Mouse (Mus musculus) cerebellum, adult 11-12 months (tissue): ENCODE data around the gene Mea1.
A peak's percentile ranks its signal among the peaks of the same experiment; 100 is the strongest.

Experiments used
- DNase-seq: peaks from one replicate; pipeline ENCODE4 v3.0.0; 2022

Gene Mea1

DNA sequence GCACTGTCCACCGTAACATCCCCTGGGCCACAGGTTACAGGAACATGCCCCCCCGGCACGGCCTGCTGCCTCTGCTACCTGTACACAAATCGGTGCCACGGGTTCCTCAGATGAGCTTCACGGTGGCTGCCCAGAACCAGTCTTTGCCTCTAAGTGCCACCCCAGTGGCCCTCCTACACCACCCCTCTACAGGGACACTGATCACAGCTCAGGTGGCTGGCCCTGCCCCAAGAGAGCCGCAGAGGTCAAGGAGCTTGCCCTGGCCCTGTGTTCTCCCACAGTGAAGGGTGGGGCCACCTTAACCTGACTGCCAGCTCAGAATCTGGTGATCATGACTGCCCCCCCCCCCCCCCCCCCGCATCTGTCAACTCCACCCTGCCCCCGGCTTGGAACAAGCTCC lies at the start of gene Mea1:
Gene Mea1, plus strand, starts transcription at position 378 of the 400 bp plus-strand sequence.
- peak; percentile 64 for DNase-seq

DNA sequence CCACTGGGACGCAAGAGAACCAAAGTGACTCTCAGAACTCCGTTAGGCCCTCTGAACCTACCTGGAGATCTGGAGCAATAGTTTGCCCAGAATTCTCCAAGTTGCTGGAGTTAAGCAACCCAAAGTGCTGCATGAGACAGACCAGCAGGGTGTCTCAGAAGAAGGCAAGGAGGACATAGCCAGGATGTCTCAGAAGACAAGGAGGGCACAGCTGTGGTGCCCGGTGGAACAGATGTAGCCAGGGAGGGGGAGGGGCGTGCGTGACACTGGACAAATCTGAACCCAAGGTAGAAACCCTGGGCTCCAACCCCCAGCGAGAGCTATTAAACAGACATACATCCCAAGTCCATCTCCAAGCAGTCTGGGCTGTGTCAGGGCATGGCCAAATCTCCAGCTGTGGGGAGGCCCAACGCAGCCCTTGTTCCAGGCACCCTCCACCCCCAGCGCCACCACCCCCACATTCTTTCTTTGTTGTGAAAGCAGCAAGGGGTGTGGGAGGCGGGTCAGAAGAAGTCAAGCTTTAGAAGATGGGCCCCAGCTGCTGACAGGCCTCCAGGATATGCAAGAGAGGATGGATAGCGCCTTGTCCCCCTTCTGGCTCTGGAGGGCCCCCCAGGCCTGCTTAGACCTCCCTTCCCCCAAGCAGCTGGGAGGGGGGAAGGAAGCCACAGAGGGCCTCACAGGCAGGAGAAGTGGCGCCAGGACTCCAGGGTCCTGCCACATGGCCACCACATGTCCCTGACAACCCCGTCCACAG lies 48.7 kb upstream of the Mea1 start:
- DNase-seq, result peak; percentile 48

DNA sequence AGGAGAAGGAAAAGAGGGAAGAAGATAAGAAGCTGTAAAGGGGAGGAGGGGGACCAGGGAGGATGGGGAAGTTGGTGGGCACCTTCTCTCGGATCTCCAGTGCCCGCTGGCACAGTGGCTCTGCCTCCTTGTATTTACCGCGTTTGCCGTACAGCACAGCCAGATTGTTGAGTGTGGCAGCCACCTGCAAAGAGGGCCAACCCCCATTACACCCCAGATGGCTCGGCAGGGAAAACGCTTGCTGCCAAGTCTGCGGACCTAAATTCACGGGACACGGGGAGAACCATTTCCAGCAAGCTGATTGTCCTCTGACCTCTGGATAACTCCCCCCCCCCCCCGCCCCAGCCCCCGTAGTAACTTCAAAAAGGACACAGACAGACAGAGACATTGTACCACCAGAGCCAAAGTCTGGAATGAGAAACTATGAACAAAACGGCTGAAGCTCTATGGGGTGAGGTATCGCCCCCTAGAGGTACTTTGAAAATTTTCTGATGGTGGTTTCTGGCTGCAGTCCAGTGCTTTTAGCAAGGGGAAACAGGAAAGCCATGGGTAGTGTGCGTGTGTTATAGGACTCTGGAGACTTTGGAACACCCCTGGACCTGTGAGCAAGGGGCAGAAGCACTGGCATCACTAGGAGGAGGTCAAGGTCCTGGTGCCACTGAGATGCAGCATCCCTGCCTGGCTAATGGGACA lies 41.6 kb upstream of the Mea1 start:
- peak; percentile 76 for DNase-seq

DNA sequence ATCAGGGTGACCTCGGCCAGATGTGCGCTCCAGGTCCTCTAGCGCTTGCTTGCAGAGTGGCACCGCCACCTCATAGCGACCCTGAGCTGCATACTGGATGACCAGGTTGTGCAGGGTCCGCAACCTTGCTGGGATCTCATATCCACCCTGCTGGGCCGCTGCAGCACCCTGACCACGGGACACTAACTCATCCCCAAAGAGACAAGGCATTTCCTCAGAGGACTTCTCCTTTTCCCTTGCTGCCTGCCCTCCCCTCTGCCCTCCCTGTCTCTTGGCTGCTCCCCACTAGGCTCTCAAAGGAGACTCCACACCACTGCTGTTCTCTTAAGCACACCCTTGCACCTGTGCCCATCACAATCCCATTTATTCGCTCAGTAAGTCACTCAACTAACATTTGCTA lies 38.7 kb upstream of the Mea1 start:
- no peak for DNase-seq

DNA sequence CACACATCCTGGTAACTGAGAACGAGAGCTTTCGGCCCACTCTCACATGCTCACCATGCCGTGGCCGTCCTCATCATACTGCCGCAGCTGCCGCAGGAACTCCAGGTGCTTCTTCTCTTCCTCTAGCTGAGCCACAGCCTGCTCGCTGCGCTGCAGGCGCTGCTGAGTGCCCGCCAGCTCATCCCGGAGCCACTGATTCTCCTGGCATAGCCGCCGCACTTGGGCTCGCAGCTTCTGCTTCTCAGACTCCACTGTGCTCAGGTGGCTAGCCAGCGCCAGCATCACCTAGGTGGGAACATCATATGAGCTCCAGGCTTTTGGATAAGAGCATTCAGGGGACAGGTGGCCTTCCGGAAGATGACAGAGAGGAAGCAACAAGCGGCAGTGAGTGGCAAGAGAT lies 36.5 kb upstream of the Mea1 start:
- peak; percentile 52 for DNase-seq

DNA sequence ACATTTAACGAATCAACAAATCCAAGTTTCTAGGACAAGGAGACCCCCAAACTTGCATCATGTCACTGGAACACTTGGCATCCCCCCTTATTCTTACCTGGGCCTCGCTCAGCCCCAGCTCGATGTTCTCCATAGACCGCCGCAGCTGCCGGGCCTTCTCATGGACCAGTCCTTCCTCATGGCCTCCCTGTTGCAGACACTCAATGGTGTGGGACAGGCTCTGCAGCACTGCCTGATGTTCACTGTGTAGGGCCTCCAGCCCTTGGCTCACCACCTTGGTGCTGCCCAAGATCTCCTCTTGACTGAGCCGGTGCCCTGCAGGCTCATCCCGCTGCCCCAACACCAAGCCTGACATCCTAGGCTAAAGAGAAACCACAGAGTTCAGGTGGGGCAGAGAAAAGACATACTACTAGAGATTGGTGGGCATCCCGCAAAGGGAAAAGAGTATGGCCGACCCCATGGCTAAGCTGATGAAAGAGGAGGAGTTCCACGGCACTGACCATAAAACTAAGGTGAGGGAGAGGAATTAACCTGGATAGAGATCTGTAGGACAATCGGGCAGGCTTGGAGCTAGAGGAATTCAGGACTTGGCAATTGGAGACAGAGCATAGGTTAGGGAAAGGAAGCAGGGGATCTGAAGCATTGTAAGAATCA lies 34.3 kb upstream of the Mea1 start:
- DNase-seq, result peak; percentile 54

DNA sequence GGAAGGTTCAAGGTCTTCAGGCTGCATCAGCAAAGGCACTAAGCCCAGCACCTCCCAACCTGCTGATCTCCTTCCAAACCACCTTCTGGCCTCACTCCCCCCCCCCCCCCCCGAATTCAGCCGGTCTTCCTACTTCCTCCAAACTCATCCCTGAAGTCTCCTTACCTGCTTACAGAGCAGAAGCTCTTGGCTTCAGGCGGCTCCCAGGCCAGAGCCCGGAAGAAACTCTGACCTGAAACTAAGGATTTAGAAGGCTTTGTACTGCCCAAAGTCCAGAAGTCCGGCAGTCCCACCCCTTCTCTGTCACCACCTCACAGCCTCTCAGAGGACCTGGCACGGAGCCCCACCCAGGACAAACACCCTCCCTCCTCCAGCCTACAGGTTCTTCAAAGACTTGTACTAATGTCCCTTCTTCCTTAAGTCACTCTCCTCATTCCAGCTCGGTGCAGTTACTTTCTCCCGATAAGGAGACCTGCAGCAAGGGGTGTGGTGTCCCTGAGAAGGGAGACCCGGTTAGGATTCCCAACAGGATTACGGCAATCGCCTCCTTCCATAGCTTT lies 33.6 kb upstream of the Mea1 start:
- peak; percentile 77 for DNase-seq

DNA sequence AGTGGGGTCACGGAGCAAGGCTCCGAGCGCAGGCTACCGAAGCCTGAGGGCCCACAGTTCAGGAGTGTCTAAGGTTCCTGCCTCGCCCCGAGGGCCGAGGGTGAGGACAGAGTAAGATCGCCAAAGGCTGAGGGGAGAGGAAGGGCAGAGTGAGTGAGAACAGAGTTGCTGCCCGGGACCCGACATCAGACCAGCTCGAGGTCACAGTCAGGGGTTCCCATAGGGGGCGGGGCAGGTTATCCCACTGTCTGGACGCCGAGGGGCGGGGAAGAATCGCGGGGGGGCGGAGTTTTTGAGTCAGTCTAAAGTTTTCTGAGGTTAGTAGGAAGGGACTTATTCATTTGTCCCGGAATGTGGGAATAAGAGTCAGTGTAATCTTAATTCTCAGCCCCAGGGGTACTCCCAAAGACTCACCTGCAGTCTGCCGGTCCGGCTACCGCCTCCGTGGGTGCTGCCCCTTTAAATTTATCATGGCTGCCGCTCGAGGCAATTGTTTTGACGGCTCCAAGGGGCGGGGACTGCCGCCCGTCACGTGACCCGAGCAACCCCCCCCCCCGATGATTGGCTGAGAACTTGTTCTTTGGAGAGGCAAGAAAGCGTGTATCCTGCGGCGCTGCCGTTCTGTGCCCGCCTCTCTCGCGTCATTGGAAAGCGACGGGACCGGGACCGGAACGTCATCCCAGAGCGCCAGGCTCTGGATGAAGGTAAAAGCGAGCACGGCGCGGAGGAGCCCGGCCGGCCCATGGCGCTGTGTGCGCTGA lies 32.9 kb upstream of the Mea1 start, which contains the start of the genes Klc4 and Mrpl2:
Gene Klc4, minus strand, starts transcription at position 462 of the 761 bp plus-strand sequence.
Gene Mrpl2, plus strand, starts transcription at position 669 of the 761 bp plus-strand sequence.
- peak; percentile 98 for DNase-seq

DNA sequence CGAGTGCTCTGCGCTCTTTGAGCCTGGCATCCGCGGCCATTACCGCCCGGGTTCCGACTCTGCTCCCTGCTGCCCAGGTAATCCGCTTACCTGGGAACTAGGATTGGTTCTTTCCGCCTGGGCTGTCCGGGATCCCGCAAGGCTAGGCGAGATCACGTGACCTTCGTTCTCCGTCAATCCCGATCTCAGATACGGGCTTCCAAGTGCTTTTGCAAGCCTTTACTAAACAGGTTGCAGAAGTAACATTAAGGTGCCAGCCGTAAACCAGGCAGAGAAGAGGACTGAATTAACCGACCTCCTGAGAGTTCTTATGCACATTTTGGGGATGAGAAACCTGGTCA lies 32.3 kb upstream of the Mea1 start:
- no peak for DNase-seq

DNA sequence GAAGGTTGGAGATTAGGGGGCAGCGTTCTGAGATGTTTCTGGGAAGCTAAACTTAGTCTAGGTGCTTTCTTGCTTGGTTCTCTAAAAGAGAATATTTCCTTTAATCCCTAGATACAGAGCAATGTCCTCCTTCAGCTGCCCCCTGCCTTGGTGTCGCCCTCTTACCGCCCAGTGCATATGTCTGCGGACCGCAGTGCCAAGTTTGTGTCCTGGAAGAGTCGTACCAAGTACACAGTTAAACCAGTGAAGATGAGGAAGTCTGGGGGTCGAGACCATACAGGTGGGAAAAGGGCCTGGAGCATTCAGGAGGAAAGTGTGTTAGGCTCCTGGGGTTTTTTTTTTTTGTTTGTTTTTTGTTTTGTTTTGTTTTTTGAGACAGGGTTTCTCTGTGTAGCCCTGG lies 31.3 kb upstream of the Mea1 start:
- DNase-seq, result peak; percentile 45

DNA sequence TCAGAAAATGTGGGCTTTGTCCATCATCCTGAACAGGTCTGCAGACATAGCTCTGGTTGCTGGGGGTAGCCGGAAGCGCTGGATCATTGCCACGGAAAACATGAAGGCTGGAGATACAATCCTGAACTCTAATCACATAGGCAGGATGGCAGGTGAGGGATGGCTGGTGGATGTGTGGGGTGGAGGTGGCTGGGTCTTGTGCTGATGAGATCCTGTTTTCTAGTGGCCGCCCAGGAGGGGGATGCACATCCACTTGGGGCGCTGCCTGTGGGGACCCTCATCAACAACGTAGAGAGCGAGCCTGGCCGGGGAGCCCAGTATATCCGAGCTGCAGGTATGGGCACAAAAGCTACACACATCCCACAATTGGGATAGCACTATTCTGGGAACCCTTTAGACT lies 30.2 kb upstream of the Mea1 start:
- DNase-seq, result peak; percentile 58

DNA sequence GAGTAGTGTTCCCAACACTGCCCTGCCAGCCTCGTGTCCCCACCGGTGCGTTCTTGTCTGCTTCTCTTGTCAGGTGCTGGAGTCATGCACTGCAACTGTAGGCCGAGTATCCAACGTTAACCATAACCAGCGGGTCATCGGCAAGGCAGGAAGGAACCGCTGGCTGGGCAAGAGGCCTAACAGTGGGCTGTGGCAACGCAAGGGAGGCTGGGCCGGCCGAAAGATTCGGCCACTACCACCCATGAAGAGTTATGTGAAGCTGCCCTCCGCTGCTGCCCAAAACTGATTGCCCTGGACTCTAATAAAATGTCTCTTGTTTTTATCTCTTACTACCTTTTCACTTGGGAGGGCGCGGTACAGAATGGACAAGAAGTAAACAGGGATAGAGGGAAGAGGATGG lies 28.8 kb upstream of the Mea1 start:
- DNase-seq, result peak; percentile 50

DNA sequence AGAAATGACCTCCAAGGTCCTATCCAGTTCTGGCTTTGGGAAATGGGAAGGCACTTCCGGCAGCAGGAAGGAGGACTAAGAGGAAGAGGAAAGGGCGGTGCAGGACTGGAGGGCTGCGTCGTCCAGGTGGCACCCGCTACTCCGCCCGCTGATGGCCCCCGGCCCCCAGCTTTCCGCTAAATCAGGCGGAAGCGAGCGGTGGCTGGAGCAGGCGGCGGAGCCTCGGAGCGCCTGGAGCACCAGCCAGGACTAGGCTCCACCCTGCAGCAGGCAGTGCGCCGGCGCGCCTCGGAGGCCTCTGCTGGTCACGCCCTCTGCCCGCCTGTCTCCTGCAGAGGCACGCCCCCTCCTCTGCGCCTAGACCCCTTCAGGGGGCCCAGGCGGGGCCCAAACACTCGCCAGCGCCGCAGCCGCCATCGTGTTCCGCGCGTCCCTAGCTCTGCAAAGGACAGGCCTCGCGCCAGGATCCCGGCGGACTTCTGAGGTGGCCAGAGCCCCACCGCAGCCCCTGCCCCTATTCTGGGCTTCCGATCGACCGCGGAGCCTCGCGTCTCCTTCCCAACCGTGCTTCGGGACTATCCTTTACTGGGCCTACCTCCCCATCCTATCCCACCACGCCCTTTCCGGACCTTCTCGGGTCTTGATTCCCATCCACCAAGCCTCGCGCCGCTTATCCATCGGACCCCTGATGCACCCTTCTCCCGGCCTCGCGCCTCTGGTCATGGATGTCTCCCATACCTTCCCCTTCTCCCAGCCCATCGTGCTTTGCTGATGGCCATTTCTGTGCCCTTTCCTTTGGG lies 28.2 kb upstream of the Mea1 start, which contains the start of gene Cul7:
Gene Cul7, plus strand, starts transcription at position 106 of the 800 bp plus-strand sequence.
- peak; percentile 93 for DNase-seq

DNA sequence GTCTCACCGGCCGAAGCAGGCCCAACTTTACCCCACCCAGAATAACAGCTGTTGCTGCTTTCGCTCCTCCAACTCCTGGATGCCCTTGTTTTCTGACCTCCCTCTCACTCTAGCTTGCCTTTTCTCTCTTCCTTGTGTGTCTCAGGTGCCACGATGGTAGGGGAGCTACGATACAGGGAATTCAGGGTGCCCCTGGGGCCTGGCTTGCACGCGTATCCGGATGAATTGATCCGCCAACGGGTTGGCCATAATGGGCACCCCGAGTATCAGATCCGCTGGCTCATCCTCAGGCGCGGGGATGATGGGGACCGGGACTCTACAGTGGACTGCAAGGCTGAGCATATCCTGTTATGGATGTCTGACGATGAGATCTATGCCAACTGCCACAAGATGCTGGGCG lies 27.3 kb upstream of the Mea1 start:
- no peak for DNase-seq

DNA sequence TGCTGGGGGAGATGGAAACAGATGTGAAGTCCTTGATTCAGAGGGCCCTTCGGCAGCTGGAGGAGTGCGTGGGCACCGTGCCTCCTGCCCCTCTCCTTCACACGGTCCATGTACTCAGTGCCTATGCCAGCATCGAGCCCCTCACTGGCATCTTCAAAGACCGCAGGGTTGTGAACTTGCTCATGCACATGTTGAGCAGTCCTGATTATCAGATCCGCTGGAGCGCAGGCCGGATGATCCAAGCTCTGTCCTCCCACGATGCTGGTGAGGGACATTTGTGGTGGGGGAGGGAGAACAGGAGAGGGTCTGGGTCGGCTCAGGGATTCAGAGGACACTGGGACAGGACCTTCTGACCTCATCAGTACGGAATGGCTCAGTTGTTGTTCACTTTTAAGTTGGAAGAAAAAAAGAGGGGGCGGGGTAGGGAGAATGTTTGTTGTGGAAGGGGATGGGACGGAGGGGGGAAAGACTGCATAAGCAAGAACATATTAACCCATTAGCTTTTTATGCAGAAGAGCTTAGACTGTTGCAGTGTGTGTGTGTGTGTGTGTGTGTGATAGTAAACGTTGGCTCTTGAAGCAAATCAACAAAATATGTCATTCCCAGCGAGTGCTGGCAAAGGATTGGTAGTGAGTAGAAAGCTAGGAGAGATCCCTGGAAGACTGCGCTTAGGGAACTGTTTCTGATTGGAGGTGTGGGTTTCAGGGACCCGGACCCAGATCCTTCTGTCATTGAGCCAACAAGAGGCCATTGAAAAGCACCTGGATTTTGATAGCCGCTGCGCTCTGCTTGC lies 26.6 kb upstream of the Mea1 start:
- DNase-seq, result peak; percentile 49

DNA sequence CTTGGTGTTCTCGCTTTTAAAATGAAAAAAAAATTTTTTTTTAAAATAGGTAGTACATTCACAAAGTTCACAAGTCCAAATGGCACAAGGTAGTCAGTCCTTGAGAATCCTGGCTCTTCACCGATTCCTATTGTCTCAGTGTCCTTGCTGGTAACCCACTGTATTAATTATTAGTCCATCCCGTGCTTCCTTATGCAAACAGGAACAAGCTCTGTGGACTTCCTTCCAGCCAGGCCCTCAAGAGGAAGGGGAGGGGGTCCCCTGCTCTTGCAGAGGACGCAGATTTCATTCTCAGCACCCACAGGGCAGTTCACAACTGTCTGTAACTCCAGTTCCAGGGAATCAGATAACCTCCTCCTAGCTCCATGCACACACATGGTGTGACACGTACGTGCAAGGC lies 22.5 kb upstream of the Mea1 start:
- DNase-seq, result no peak

DNA sequence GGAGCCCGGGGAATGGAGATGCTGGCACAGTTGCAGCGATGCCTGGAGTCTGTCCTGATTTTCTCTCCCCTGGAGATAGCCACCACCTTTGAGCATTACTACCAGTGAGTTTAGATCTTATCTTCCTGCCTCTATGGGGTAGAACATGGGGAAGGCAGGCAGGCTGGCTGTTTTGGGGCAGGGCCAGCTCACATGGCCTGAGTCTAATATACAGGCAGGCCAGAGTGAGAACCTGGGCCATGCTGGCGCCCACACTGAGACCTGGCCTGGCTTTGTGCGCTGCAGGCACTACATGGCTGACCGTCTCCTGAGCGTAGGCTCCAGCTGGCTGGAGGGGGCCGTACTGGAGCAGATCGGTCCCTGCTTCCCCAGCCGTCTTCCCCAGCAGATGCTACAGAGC lies 17.2 kb upstream of the Mea1 start:
- peak; percentile 84 for DNase-seq

DNA sequence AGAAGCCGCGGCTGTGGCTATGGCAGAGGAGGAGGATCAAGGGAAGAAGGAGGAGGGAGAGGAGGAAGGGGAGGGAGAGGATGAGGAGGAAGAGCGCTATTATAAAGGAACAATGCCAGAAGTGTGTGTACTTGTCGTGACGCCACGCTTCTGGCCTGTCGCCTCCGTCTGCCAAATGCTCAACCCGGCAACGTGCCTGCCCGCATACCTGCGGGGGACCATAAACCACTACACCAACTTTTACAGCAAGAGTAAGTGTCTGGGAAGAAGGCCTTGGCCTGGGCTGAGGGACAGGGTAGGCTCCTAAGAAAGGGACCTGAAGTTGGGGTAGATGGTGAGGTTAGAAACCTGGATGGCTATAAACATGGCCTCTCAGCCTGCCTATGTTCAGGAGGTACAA lies 16.6 kb upstream of the Mea1 start:
- peak; percentile 77 for DNase-seq

DNA sequence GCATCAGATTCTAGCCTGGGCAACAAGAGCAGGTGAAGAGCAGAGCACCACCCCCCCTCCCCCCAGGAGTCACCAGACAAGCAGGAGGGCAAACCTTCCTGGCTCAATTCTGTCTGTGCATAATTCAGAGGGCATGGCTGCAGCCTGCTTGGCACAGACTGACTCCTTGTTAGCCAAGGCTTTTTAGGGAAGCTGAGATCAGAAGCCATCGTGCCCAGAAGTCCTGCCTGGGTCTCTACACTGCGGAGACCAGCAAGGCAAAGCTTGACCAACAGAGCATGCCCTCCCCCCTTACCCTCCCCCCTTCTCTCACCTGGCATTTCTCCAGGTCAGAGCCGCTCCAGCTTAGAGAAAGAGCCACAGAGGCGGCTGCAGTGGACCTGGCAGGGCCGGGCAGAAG lies 15.9 kb upstream of the Mea1 start:
- DNase-seq, result peak; percentile 84

DNA sequence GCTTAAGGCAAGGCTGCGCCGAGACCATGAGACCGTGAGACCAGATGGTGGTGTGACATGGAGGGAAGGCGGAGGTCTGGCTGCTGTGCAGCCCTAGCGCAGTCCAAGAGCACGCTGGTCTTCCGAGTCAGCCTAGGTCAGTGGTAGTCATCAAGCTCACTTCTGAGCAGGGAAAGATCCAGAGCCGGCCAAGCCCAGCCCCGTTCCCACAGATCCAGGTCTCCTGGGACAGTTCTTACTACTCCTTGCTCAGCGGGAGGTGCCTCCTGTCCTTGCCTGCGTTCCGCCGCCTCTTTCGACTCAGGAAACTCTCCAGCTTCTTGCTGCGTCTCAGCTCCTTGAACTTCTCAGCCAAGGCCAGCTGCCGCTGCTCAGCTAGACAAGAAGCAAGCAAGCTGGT lies 10.9 kb upstream of the Mea1 start:
- peak; percentile 23 for DNase-seq

DNA sequence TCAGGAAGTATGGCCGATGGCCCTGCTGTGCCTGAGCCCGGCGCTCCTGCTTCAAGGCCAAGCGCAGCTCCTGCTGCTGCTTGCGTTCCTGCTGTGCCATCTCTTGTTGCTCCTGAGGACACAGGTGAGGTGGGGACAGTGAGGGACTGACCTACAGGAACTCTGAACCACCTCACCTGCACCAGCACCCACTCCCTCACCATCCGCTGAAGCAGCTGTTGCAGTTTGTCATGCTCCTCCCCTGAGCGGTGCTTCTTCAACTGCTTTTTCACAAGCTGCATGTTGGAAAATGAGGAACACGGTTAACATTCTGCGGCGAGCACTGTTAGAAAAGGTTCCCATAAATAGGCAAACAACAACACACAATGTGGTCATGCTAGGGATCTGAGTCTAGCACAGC lies 8.7 kb upstream of the Mea1 start:
- no peak for DNase-seq
